Mouse (Mus musculus): Measurements from ENCODE around the gene Nckap5.
A peak's percentile ranks its signal among the peaks of the same experiment; 100 is the strongest.
"Not testable (repeated sequence)": the region's sequence is repeated elsewhere in the genome, so short reads cannot be mapped to it uniquely, and the experiment has no call there.

Gene Nckap5

GRCm38 (mm10) chr1:126830031-126830927 is at the start of gene Nckap5:
TSS of gene Nckap5 (minus strand) at chr1:126830799.
- peak; percentile 86 for DNase-seq

GRCm38 (mm10) chr1:126877495-126877894 is 46.9 kb upstream of the Nckap5 start:
- no peak for DNase-seq

- no peak for DNase-seq
Measured at GRCm38 (mm10) chr1:126868372-126868771, 37.8 kb upstream of the Nckap5 start.

GRCm38 (mm10) chr1:126867912-126868311 is 37.3 kb upstream of the Nckap5 start:
- no peak for DNase-seq

- DNase-seq: no peak
Measured at GRCm38 (mm10) chr1:126865591-126866086, 35.0 kb upstream of the Nckap5 start.

- DNase-seq: no peak
Measured at GRCm38 (mm10) chr1:126861816-126862215, 31.2 kb upstream of the Nckap5 start.

- DNase-seq: no peak
Measured at GRCm38 (mm10) chr1:126860537-126860936, 29.9 kb upstream of the Nckap5 start.

GRCm38 (mm10) chr1:126849481-126849880 is 18.9 kb upstream of the Nckap5 start:
- DNase-seq: no peak

GRCm38 (mm10) chr1:126846317-126846716 is 15.7 kb upstream of the Nckap5 start:
- DNase-seq: no peak

- DNase-seq: peak; percentile 39
Measured at GRCm38 (mm10) chr1:126832885-126833284, 2.3 kb upstream of the Nckap5 start.

GRCm38 (mm10) chr1:126829031-126829430 is 1.6 kb downstream of the Nckap5 start:
- DNase-seq: peak; percentile 53

- no peak for DNase-seq
Measured at GRCm38 (mm10) chr1:126824841-126825240, 5.8 kb downstream of the Nckap5 start.

GRCm38 (mm10) chr1:126822246-126822645 is 8.4 kb downstream of the Nckap5 start:
- DNase-seq: no peak

- DNase-seq: peak; percentile 60
Measured at GRCm38 (mm10) chr1:126817381-126818034, 13.1 kb downstream of the Nckap5 start.

- no peak for DNase-seq
Measured at GRCm38 (mm10) chr1:126806994-126807611, 23.5 kb downstream of the Nckap5 start.

- peak; percentile 18 for DNase-seq
Measured at GRCm38 (mm10) chr1:126806548-126806947, 24.1 kb downstream of the Nckap5 start.

- no peak for DNase-seq
Measured at GRCm38 (mm10) chr1:126802405-126802804, 28.2 kb downstream of the Nckap5 start.

GRCm38 (mm10) chr1:126801706-126802105 is 28.9 kb downstream of the Nckap5 start:
- no peak for DNase-seq

- DNase-seq: no peak
Measured at GRCm38 (mm10) chr1:126799379-126799798, 31.2 kb downstream of the Nckap5 start.

- not testable (repeated sequence) for DNase-seq
Measured at GRCm38 (mm10) chr1:126780354-126780941, 50.2 kb downstream of the Nckap5 start.

GRCm38 (mm10) chr1:126773947-126774346 is 56.7 kb downstream of the Nckap5 start:
- not testable (repeated sequence) for DNase-seq

GRCm38 (mm10) chr1:126766971-126767370 is 63.6 kb downstream of the Nckap5 start:
- DNase-seq: no peak
